Mouse (Mus musculus) stomach, postnatal 0 days (tissue): ENCODE measurements at regions not wholly inside any gene's neighbourhood (a gene's known extent, or its start where the extent isn't known, plus 50 kb on each side); places are given as distances from the start of the nearest gene placed in this dataset.

Experiments
- ATAC-seq: fragments of 200-750 bp; cut with Nextera tagmentation; 2 replicates; pipeline ENCODE4 v1.8.0; 2017; ENCODE audit not compliant: low FRiP score, low TSS enrichment
- DNase-seq: peaks from one replicate; pipeline ENCODE4 v3.0.0-alpha.2; 2016; ENCODE audit warnings: low spot score
- H3K27ac ChIP-seq: fragments of 300-500 bp; sonication (generic); replicated peaks from 2 replicates; pipeline ENCODE4 v1.5.1; 2014; ENCODE audit warnings: mild to moderate bottlenecking, control low read depth
- H3K27me3 ChIP-seq: fragments of 300-500 bp; sonication (generic); 2 replicates; pipeline ENCODE4 v1.6.1; 2014; ENCODE audit warnings: low read length; ENCODE audit not compliant: control insufficient read depth, insufficient read depth
- H3K36me3 ChIP-seq: fragments of 300-500 bp; sonication (generic); 2 replicates; pipeline ENCODE4 v1.6.1; 2014; ENCODE audit warnings: low read length, mixed read lengths; ENCODE audit not compliant: control insufficient read depth, insufficient read depth
- H3K4me1 ChIP-seq: fragments of 300-500 bp; sonication (generic); replicated peaks from 2 replicates; pipeline ENCODE4 v1.6.1; 2014; ENCODE audit warnings: antibody characterized with exemption; ENCODE audit not compliant: control insufficient read depth, insufficient read depth
- H3K4me2 ChIP-seq: fragments of 300-500 bp; sonication (generic); replicated peaks from 2 replicates; pipeline ENCODE4 v1.6.1; 2014; ENCODE audit warnings: low read depth, mild to moderate bottlenecking, control low read depth, moderate library complexity
- H3K4me3 ChIP-seq: fragments of 300-500 bp; sonication (generic); 2 replicates; pipeline ENCODE4 v1.5.1; 2014; ENCODE audit warnings: low read depth, low read length, control low read depth
- H3K9ac ChIP-seq: fragments of 300-500 bp; sonication (generic); 2 replicates; pipeline ENCODE4 v1.6.1; 2014; ENCODE audit warnings: mild to moderate bottlenecking, low read length, control low read depth, mixed read lengths
- H3K9me3 ChIP-seq: fragments of 300-500 bp; sonication (generic); 2 replicates; pipeline ENCODE4 v1.6.1; 2016; ENCODE audit warnings: low read length; ENCODE audit not compliant: control insufficient read depth
- CTCF ChIP-seq: IDR thresholded peaks from 2 replicates; pipeline ENCODE4 v1.5.1; 2016; ENCODE audit warnings: antibody characterized with exemption, low read depth, mild to moderate bottlenecking, moderate library complexity
- EP300 ChIP-seq: optimal IDR thresholded peaks from 2 replicates; pipeline ENCODE3; 2016; ENCODE audit warnings: antibody characterized with exemption
- WGBS: fragments of 180-500 bp; shearing (Covaris S2); extraction: QIAGEN DNeasy Blood & Tissue Kit; methylation state at CpG from one replicate; pipeline ENCODE4 v1.1.7; 2014; 5-methylcytosine and 5-hydroxymethylcytosine counted together

- 0 out of 2 replicates have a peak overlapping the region, but pooled peaks have one; percentile 5 for H3K27ac ChIP-seq
- no peak for DNase-seq
Observed at GRCm38 (mm10) chr14:110618496-110618920, 136.4 kb downstream of the Slitrk6 start.

GRCm38 (mm10) chr14:110616447-110616846 is 138.5 kb downstream of the Slitrk6 start:
- no peak overlapping the region for H3K4me2 ChIP-seq
- no peak overlapping the region for H3K9ac ChIP-seq
- DNase-seq, result no peak
- H3K4me3 ChIP-seq, result no peak overlapping the region
- H3K9me3 ChIP-seq, result no peaks in the 10 kb centered on the region
- H3K36me3 ChIP-seq, result no peaks in the 10 kb centered on the region
- no peak overlapping the region for H3K27ac ChIP-seq
- ATAC-seq, result no peak
- no peaks in the 10 kb centered on the region for H3K27me3 ChIP-seq
- H3K4me1 ChIP-seq, result no peaks in the 10 kb centered on the region
- no peak for TF ChIP-seq EP300
- TF ChIP-seq CTCF, result no peak
- WGBS, result 83% methylated on average over 1 of the region's 1 CpGs

More at GRCm38 (mm10) chr14:110618496-110618920, 136.4 kb downstream of the Slitrk6 start:
- no peak for ATAC-seq
- TF ChIP-seq CTCF (no peak), EP300 (no peak)
- H3K4me1 ChIP-seq, result no peaks in the 10 kb centered on the region
- H3K9ac ChIP-seq, result no peak overlapping the region
- no peaks in the 10 kb centered on the region for H3K36me3 ChIP-seq
- H3K27me3 ChIP-seq, result no peaks in the 10 kb centered on the region
- 41% methylated on average over 3 of the region's 3 CpGs for WGBS
- H3K9me3 ChIP-seq, result no peaks in the 10 kb centered on the region
- 0 out of 2 replicates have a peak overlapping the region, but pooled peaks have one; percentile 3 for H3K4me2 ChIP-seq
- H3K4me3 ChIP-seq, result no peak overlapping the region

- no peak for ATAC-seq
- 39% methylated on average over 3 of the region's 3 CpGs for WGBS
- no peak overlapping the region for H3K27ac ChIP-seq
- H3K9ac ChIP-seq, result no peak overlapping the region
- H3K4me2 ChIP-seq, result no peak overlapping the region
- no peak for DNase-seq
- no peaks in the 10 kb centered on the region for H3K36me3 ChIP-seq
- H3K27me3 ChIP-seq, result no peaks in the 10 kb centered on the region
- no peaks in the 10 kb centered on the region for H3K9me3 ChIP-seq
- TF ChIP-seq CTCF, result no peak
- TF ChIP-seq EP300, result no peak
- no peaks in the 10 kb centered on the region for H3K4me1 ChIP-seq
- H3K4me3 ChIP-seq, result no peak overlapping the region
Observed at GRCm38 (mm10) chr14:110580311-110580710, 174.6 kb downstream of the Slitrk6 start.

- DNase-seq (no peak), ATAC-seq (no peak)
- TF ChIP-seq CTCF (no peak), EP300 (no peak)
- Histone ChIP-seq H3K27ac (no peak overlapping the region), H3K36me3 (no peaks in the 10 kb centered on the region), H3K4me2 (no peak overlapping the region), H3K9me3 (no peaks in the 10 kb centered on the region), H3K9ac (no peak overlapping the region), H3K27me3 (no peaks in the 10 kb centered on the region), H3K4me3 (no peak overlapping the region), H3K4me1 (no peaks in the 10 kb centered on the region)
- WGBS, result 95% methylated on average over 2 of the region's 2 CpGs
Observed at GRCm38 (mm10) chr14:110570717-110571116, 184.2 kb downstream of the Slitrk6 start.

GRCm38 (mm10) chr14:110565783-110566445 is 189.0 kb downstream of the Slitrk6 start:
- H3K4me2 ChIP-seq, result no peak overlapping the region
- no peaks in the 10 kb centered on the region for H3K9me3 ChIP-seq
- no peaks in the 10 kb centered on the region for H3K27me3 ChIP-seq
- TF ChIP-seq EP300 (no peak), CTCF (no peak)
- H3K27ac ChIP-seq, result no peak overlapping the region
- DNase-seq, result no peak
- no peak overlapping the region for H3K4me3 ChIP-seq
- H3K9ac ChIP-seq, result no peak overlapping the region
- H3K36me3 ChIP-seq, result no peaks in the 10 kb centered on the region
- no peaks in the 10 kb centered on the region for H3K4me1 ChIP-seq
- ATAC-seq, result no peak
- 45% methylated on average over 7 of the region's 7 CpGs for WGBS

- ATAC-seq, result no peak
- WGBS, result 83% methylated on average over 2 of the region's 2 CpGs
Observed at GRCm38 (mm10) chr14:110564621-110565020, 190.3 kb downstream of the Slitrk6 start.

More at GRCm38 (mm10) chr14:110564621-110565020, 190.3 kb downstream of the Slitrk6 start:
- no peak for TF ChIP-seq CTCF
- no peak for TF ChIP-seq EP300
- no peaks in the 10 kb centered on the region for H3K36me3 ChIP-seq
- no peaks in the 10 kb centered on the region for H3K4me1 ChIP-seq
- H3K4me2 ChIP-seq, result no peak overlapping the region
- no peak overlapping the region for H3K4me3 ChIP-seq
- no peak for DNase-seq
- H3K27me3 ChIP-seq, result no peaks in the 10 kb centered on the region
- no peaks in the 10 kb centered on the region for H3K9me3 ChIP-seq
- H3K9ac ChIP-seq, result no peak overlapping the region
- no peak overlapping the region for H3K27ac ChIP-seq
